Mouse (Mus musculus) heart, embryonic 10.5 days (tissue): Measurements from ENCODE around the gene Lexm. TPM values are rescaled to one million over a fixed set of nuclear protein-coding genes. Genes with fewer than 3 reads are reported as not detected.

ENCODE experiments used
- DNase-seq: peaks from one replicate; pipeline ENCODE4 v3.0.0-alpha.2; 2017; ENCODE audit warnings: low spot score
- H3K27ac ChIP-seq: fragments of 300-500 bp; sonication (generic); 2 replicates; pipeline ENCODE4 v1.5.1; 2016; ENCODE audit warnings: mild to moderate bottlenecking
- H3K27me3 ChIP-seq: fragments of 300-500 bp; sonication (generic); 2 replicates; pipeline ENCODE4 v1.6.1; 2016; ENCODE audit warnings: mild to moderate bottlenecking; ENCODE audit not compliant: poor library complexity, insufficient read depth, severe bottlenecking
- H3K36me3 ChIP-seq: fragments of 300-500 bp; sonication (generic); 2 replicates; pipeline ENCODE4 v1.6.1; 2016; ENCODE audit warnings: mild to moderate bottlenecking, moderate library complexity
- H3K4me1 ChIP-seq: fragments of 300-500 bp; sonication (generic); 2 replicates; pipeline ENCODE4 v1.6.1; 2016; ENCODE audit warnings: mild to moderate bottlenecking
- H3K4me3 ChIP-seq: fragments of 300-500 bp; sonication (generic); 2 replicates; pipeline ENCODE4 v1.5.1; 2016; ENCODE audit warnings: mild to moderate bottlenecking, moderate library complexity
- H3K9me3 ChIP-seq: fragments of 300-500 bp; sonication (generic); 2 replicates; pipeline ENCODE4 v1.6.1; 2016; ENCODE audit warnings: mild to moderate bottlenecking, moderate library complexity
- WGBS: fragments of 180-500 bp; shearing (Covaris S2); methylation state at CpG from one replicate; pipeline ENCODE4 v1.1.7; 2016; 5-methylcytosine and 5-hydroxymethylcytosine counted together
- polyA plus RNA-seq: library from polyadenylated mRNA; unstranded; fragments of >200 nt; fragmentation: Nextera tagmentation; extraction: Ambion mirVana; gene quantifications from 2 replicates; pipeline ENCODE4 v1.2.1, GENCODE M21; 2016

Lexm gene
- 0.80 TPM in 1 of 2 replicates, not detected in the other for polyA plus RNA-seq

- H3K27me3 ChIP-seq, result peaks cover 56% of the 10 kb centered on the region
- peaks cover 16% of the 10 kb centered on the region for H3K4me1 ChIP-seq
- no peaks in the 10 kb centered on the region for H3K36me3 ChIP-seq
- no peaks in the 10 kb centered on the region for H3K9me3 ChIP-seq
- H3K4me3 ChIP-seq, result peak within 1 kb of the TSS; percentile 46
- peak within 1 kb of the TSS; percentile 62; the same call in 1 of the 2 replicates for H3K27ac ChIP-seq
- WGBS, result 2% methylated on average over 18 of the region's 19 CpGs
- peak; percentile 87 for DNase-seq
Observed at GRCm38 (mm10) chr4:106617056-106617455, at the start of gene Lexm. Gene Lexm (minus strand): TSS chr4:106617241.

- Histone ChIP-seq H3K4me3 (no peak overlapping the region), H3K27ac (no peak overlapping the region), H3K4me1 (no peaks in the 10 kb centered on the region), H3K9me3 (no peaks in the 10 kb centered on the region), H3K36me3 (peaks cover 100% of the 10 kb centered on the region), H3K27me3 (no peaks in the 10 kb centered on the region)
- WGBS, result 94% methylated on average over 2 of the region's 2 CpGs
- no peak for DNase-seq
Observed at GRCm38 (mm10) chr4:106666546-106666945, 49.5 kb upstream of the Lexm start.

GRCm38 (mm10) chr4:106665673-106666072 is 48.6 kb upstream of the Lexm start:
- no peak for DNase-seq
- Histone ChIP-seq H3K9me3 (no peaks in the 10 kb centered on the region), H3K4me1 (no peaks in the 10 kb centered on the region), H3K36me3 (peaks cover 100% of the 10 kb centered on the region), H3K4me3 (no peak overlapping the region), H3K27ac (no peak overlapping the region), H3K27me3 (no peaks in the 10 kb centered on the region)
- 93% methylated on average over 10 of the region's 10 CpGs for WGBS

GRCm38 (mm10) chr4:106665269-106665668 is 48.2 kb upstream of the Lexm start:
- H3K4me1 ChIP-seq, result no peaks in the 10 kb centered on the region
- no peaks in the 10 kb centered on the region for H3K9me3 ChIP-seq
- H3K27ac ChIP-seq, result no peak overlapping the region
- no peaks in the 10 kb centered on the region for H3K27me3 ChIP-seq
- no peak for DNase-seq
- 96% methylated on average over 2 of the region's 2 CpGs for WGBS
- peaks cover 100% of the 10 kb centered on the region for H3K36me3 ChIP-seq
- no peak overlapping the region for H3K4me3 ChIP-seq

GRCm38 (mm10) chr4:106664697-106665096 is 47.7 kb upstream of the Lexm start:
- Histone ChIP-seq H3K4me3 (no peak overlapping the region), H3K9me3 (no peaks in the 10 kb centered on the region), H3K4me1 (no peaks in the 10 kb centered on the region), H3K27ac (no peak overlapping the region), H3K36me3 (peaks cover 100% of the 10 kb centered on the region), H3K27me3 (no peaks in the 10 kb centered on the region)
- no peak for DNase-seq
- 91% methylated on average over 6 of the region's 6 CpGs for WGBS

- no peak for DNase-seq
- no peak overlapping the region for H3K4me3 ChIP-seq
- peaks cover 100% of the 10 kb centered on the region for H3K36me3 ChIP-seq
- 88% methylated on average over 5 of the region's 5 CpGs for WGBS
- no peak overlapping the region for H3K27ac ChIP-seq
- H3K27me3 ChIP-seq, result no peaks in the 10 kb centered on the region
- no peaks in the 10 kb centered on the region for H3K4me1 ChIP-seq
- no peaks in the 10 kb centered on the region for H3K9me3 ChIP-seq
Observed at GRCm38 (mm10) chr4:106663956-106664470, 47.0 kb upstream of the Lexm start.

- Histone ChIP-seq H3K4me3 (no peak overlapping the region), H3K9me3 (no peaks in the 10 kb centered on the region), H3K36me3 (peaks cover 62% of the 10 kb centered on the region), H3K27ac (no peak overlapping the region), H3K27me3 (no peaks in the 10 kb centered on the region), H3K4me1 (peaks cover 7% of the 10 kb centered on the region)
- no peak for DNase-seq
- WGBS, result 86% methylated on average over 10 of the region's 10 CpGs
Observed at GRCm38 (mm10) chr4:106655681-106656080, 38.6 kb upstream of the Lexm start.

GRCm38 (mm10) chr4:106653051-106653450 is 36.0 kb upstream of the Lexm start:
- H3K36me3 ChIP-seq, result peaks cover 41% of the 10 kb centered on the region
- peaks cover 7% of the 10 kb centered on the region for H3K4me1 ChIP-seq
- WGBS, result 94% methylated on average over 15 of the region's 15 CpGs
- no peak overlapping the region for H3K4me3 ChIP-seq
- H3K9me3 ChIP-seq, result no peaks in the 10 kb centered on the region
- no peak overlapping the region for H3K27ac ChIP-seq
- H3K27me3 ChIP-seq, result peaks cover 12% of the 10 kb centered on the region; the same call in 1 of the 2 replicates
- DNase-seq, result no peak

- H3K4me1 ChIP-seq, result peaks cover 7% of the 10 kb centered on the region
- 91% methylated on average over 3 of the region's 3 CpGs for WGBS
- H3K27ac ChIP-seq, result no peak overlapping the region
- DNase-seq, result no peak
- H3K36me3 ChIP-seq, result peaks cover 38% of the 10 kb centered on the region
- peaks cover 16% of the 10 kb centered on the region; the same call in 1 of the 2 replicates for H3K27me3 ChIP-seq
- H3K9me3 ChIP-seq, result no peaks in the 10 kb centered on the region
- no peak overlapping the region for H3K4me3 ChIP-seq
Observed at GRCm38 (mm10) chr4:106652546-106652945, 35.5 kb upstream of the Lexm start.

GRCm38 (mm10) chr4:106650833-106651527 is 33.9 kb upstream of the Lexm start, which contains the start of gene Pars2:
Gene Pars2 (plus strand): TSS chr4:106651069.
- WGBS, result 4% methylated on average over 40 of the region's 40 CpGs
- Histone ChIP-seq H3K4me1 (peaks cover 7% of the 10 kb centered on the region), H3K4me3 (peak within 1 kb of the TSS; percentile 70), H3K27ac (peak within 1 kb of the TSS; percentile 87), H3K9me3 (no peaks in the 10 kb centered on the region), H3K36me3 (peaks cover 29% of the 10 kb centered on the region), H3K27me3 (peaks cover 25% of the 10 kb centered on the region)
- DNase-seq, result peak; percentile 99

GRCm38 (mm10) chr4:106647137-106647536 is 30.1 kb upstream of the Lexm start:
- no peak overlapping the region for H3K4me3 ChIP-seq
- 87% methylated on average over 6 of the region's 6 CpGs for WGBS
- H3K9me3 ChIP-seq, result no peaks in the 10 kb centered on the region
- H3K36me3 ChIP-seq, result no peaks in the 10 kb centered on the region
- DNase-seq, result no peak
- H3K27ac ChIP-seq, result no peak overlapping the region
- H3K27me3 ChIP-seq, result peaks cover 29% of the 10 kb centered on the region
- peaks cover 18% of the 10 kb centered on the region for H3K4me1 ChIP-seq

- H3K27ac ChIP-seq, result no peak overlapping the region
- H3K4me1 ChIP-seq, result peaks cover 11% of the 10 kb centered on the region
- H3K27me3 ChIP-seq, result peaks cover 29% of the 10 kb centered on the region
- no peak for DNase-seq
- H3K4me3 ChIP-seq, result no peak overlapping the region
- H3K36me3 ChIP-seq, result no peaks in the 10 kb centered on the region
- WGBS, result 80% methylated on average over 5 of the region's 5 CpGs
- no peaks in the 10 kb centered on the region for H3K9me3 ChIP-seq
Observed at GRCm38 (mm10) chr4:106645797-106646196, 28.8 kb upstream of the Lexm start.

- Histone ChIP-seq H3K27ac (no peak overlapping the region), H3K36me3 (no peaks in the 10 kb centered on the region)
- no peak for DNase-seq
Observed at GRCm38 (mm10) chr4:106644218-106644610, 27.2 kb upstream of the Lexm start.

More at GRCm38 (mm10) chr4:106644218-106644610, 27.2 kb upstream of the Lexm start:
- WGBS, result 64% methylated on average over 6 of the region's 6 CpGs
- H3K4me3 ChIP-seq, result no peak overlapping the region
- H3K4me1 ChIP-seq, result peaks cover 11% of the 10 kb centered on the region
- H3K27me3 ChIP-seq, result peaks cover 29% of the 10 kb centered on the region
- no peaks in the 10 kb centered on the region for H3K9me3 ChIP-seq
